Mouse (Mus musculus) lung, adult 2 months (tissue): ENCODE data around the gene Usp21. TPM values are rescaled to one million over a fixed set of nuclear protein-coding genes. Genes with fewer than 3 reads are reported as not detected.

ENCODE experiments used
- DNase-seq: peaks from one replicate; pipeline ENCODE4 v3.0.0; 2022
- H3K4me1 ChIP-seq: fragments of 200-500 bp; 2 replicates; pipeline ENCODE4 v1.6.1; 2011; ENCODE audit warnings: low read length; ENCODE audit not compliant: control insufficient read depth, insufficient read depth
- H3K4me3 ChIP-seq: fragments of 200-500 bp; replicated peaks from 2 replicates; pipeline ENCODE3; 2011; ENCODE audit warnings: low read depth, mild to moderate bottlenecking, control low read depth, low read length; ENCODE audit errors: extremely low read depth
- CTCF ChIP-seq: fragments of 200-500 bp; IDR thresholded peaks from 2 replicates; pipeline ENCODE4 v1.5.1; 2011; ENCODE audit warnings: mild to moderate bottlenecking, low read length, control low read depth; ENCODE audit not compliant: insufficient read depth
- POLR2A ChIP-seq: fragments of 200-500 bp; IDR thresholded peaks from 2 replicates; pipeline ENCODE4 v1.6.1; 2011; ENCODE audit warnings: low read depth, mild to moderate bottlenecking, control low read depth, low read length, borderline replicate concordance; ENCODE audit errors: extremely low read depth
- WGBS: fragments of 180-500 bp; shearing (Covaris S2); methylation state at CpG from one replicate; pipeline ENCODE4 v1.1.7; 2018; 5-methylcytosine and 5-hydroxymethylcytosine counted together
- polyA plus RNA-seq: library from polyadenylated mRNA; depleted of rRNA; stranded (reverse); fragments of >200 nt; gene quantifications from 2 replicates; pipeline ENCODE4 v1.2.3, GENCODE M21; 2012

Usp21 gene
- polyA plus RNA-seq, 1 experiment: 51.2 TPM

- TF ChIP-seq CTCF: no peak
- no peak for TF ChIP-seq POLR2A
- Histone ChIP-seq H3K4me3 (no peak overlapping the region), H3K4me1 (peaks cover 7% of the 10 kb centered on the region)
- DNase-seq: no peak
- 88% methylated on average over 19 of the region's 19 CpGs for WGBS
These were observed 1.3 kb downstream of the Usp21 start for GRCm38 (mm10) chr1:171286517-171286916.

GRCm38 (mm10) chr1:171285096-171285892 lies 2.5 kb downstream of the Usp21 start:
- Histone ChIP-seq H3K4me3 (no peak overlapping the region), H3K4me1 (peaks cover 9% of the 10 kb centered on the region)
- TF ChIP-seq POLR2A (no peak), CTCF (no peak)
- 75% methylated on average over 20 of the region's 20 CpGs for WGBS
- DNase-seq: no peak

- no peak for DNase-seq
- TF ChIP-seq POLR2A (no peak), CTCF (no peak)
- Histone ChIP-seq H3K4me3 (no peak overlapping the region), H3K4me1 (peaks cover 13% of the 10 kb centered on the region)
- 86% methylated on average over 15 of the region's 15 CpGs for WGBS
These were observed 3.3 kb downstream of the Usp21 start for GRCm38 (mm10) chr1:171284491-171284890.

- Histone ChIP-seq H3K4me1 (peaks cover 13% of the 10 kb centered on the region), H3K4me3 (no peak overlapping the region)
- WGBS: 88% methylated on average over 18 of the region's 18 CpGs
- TF ChIP-seq CTCF (no peak), POLR2A (no peak)
- no peak for DNase-seq
These were observed 4.3 kb downstream of the Usp21 start for GRCm38 (mm10) chr1:171283188-171284160.

GRCm38 (mm10) chr1:171282086-171282805 lies 5.5 kb downstream of the Usp21 start:
- DNase-seq: no peak
- H3K4me1 ChIP-seq: peaks cover 9% of the 10 kb centered on the region
- TF ChIP-seq POLR2A: no peak
- TF ChIP-seq CTCF: no peak
- no peak overlapping the region for H3K4me3 ChIP-seq
- WGBS: 67% methylated on average over 18 of the region's 18 CpGs

GRCm38 (mm10) chr1:171281528-171281923 lies 6.3 kb downstream of the Usp21 start:
- peak overlapping the region; percentile 76 for H3K4me3 ChIP-seq
- peaks cover 9% of the 10 kb centered on the region for H3K4me1 ChIP-seq
- WGBS: 1% methylated on average over 10 of the region's 10 CpGs
- DNase-seq: no peak
- peak; percentile 53 for TF ChIP-seq CTCF
- 0 out of 2 replicates have a peak, but pooled peaks have one; percentile 6 for TF ChIP-seq POLR2A

- Histone ChIP-seq H3K4me1 (peaks cover 9% of the 10 kb centered on the region), H3K4me3 (peak within 1 kb of the TSS; percentile 91)
- DNase-seq: peak; percentile 90
- no peak for TF ChIP-seq CTCF
- peak; percentile 34; the same call in 1 of the 2 replicates for TF ChIP-seq POLR2A
- WGBS: under 1% methylated on average over 26 of the region's 26 CpGs
These were observed 6.8 kb downstream of the Usp21 start, which contains the start of gene Ppox for GRCm38 (mm10) chr1:171280916-171281527. Ppox (minus strand) TSS chr1:171281186.

GRCm38 (mm10) chr1:171280250-171280915 lies 7.4 kb downstream of the Usp21 start:
- TF ChIP-seq POLR2A (no peak), CTCF (no peak)
- Histone ChIP-seq H3K4me1 (peaks cover 9% of the 10 kb centered on the region), H3K4me3 (peak overlapping the region; percentile 91)
- WGBS: 2% methylated on average over 25 of the region's 25 CpGs
- DNase-seq: no peak

- WGBS: 76% methylated on average over 5 of the region's 5 CpGs
These were observed 8.1 kb downstream of the Usp21 start for GRCm38 (mm10) chr1:171279721-171280120.

More at GRCm38 (mm10) chr1:171279721-171280120, 8.1 kb downstream of the Usp21 start:
- no peak for DNase-seq
- TF ChIP-seq CTCF (no peak), POLR2A (no peak)
- Histone ChIP-seq H3K4me1 (peaks cover 9% of the 10 kb centered on the region), H3K4me3 (no peak overlapping the region)
